ENCODE assay signal across 17 mouse cellular contexts in genomic region chr16:78518697-78519096, GRCm38 (mm10).
"Had no signal": no experiment of that assay in that cellular context is flagged by ENCODE, and none has a peak within 500 bp of the region (broad histone marks: within the 10 kb centered on the region; RNA-seq: fewer than 3 reads in every experiment).

No protein-coding gene starts in this region.

- ATAC-seq: hindbrain, postnatal 0 days; intestine, embryonic 16.5 days had no signal

- DNase-seq: gastrocnemius, postnatal 14 days; gastrocnemius, postnatal 36 days; heart, adult 18-20 months; heart, postnatal 10 days; heart, postnatal 36 days; kidney, adult 11 months; kidney, adult 2 months; kidney, adult 9 months; kidney, postnatal 14 days; kidney, postnatal 36 days; layer of hippocampus, adult 9-11 months; layer of hippocampus, postnatal 36 days; left cerebral cortex, postnatal 4 days; liver; liver, embryonic 13.5 days had no signal
